Mouse (Mus musculus) intestine, postnatal 0 days (tissue): Measurements from ENCODE around the gene Kctd8. TPM values are rescaled to one million over a fixed set of nuclear protein-coding genes. Genes with fewer than 3 reads are reported as not detected.

Experiments
- ATAC-seq: fragments of 200-750 bp; cut with Nextera tagmentation; 2 replicates; pipeline ENCODE4 v1.8.0; 2017; ENCODE audit warnings: mild to moderate bottlenecking, moderate TSS enrichment, moderate library complexity
- H3K27ac ChIP-seq: fragments of 300-500 bp; sonication (generic); 2 replicates; pipeline ENCODE4 v1.5.1; 2014; ENCODE audit warnings: mild to moderate bottlenecking, low read depth, low read length, moderate library complexity
- H3K27me3 ChIP-seq: fragments of 300-500 bp; sonication (generic); replicated peaks from 2 replicates; pipeline ENCODE4 v1.6.1; 2014; ENCODE audit warnings: low read length, mixed read lengths; ENCODE audit not compliant: control insufficient read depth, insufficient read depth
- H3K36me3 ChIP-seq: fragments of 300-500 bp; sonication (generic); 2 replicates; pipeline ENCODE4 v1.6.1; 2014; ENCODE audit warnings: mild to moderate bottlenecking, moderate library complexity; ENCODE audit not compliant: control insufficient read depth, insufficient read depth
- H3K4me1 ChIP-seq: fragments of 300-500 bp; sonication (generic); replicated peaks from 2 replicates; pipeline ENCODE4 v1.6.1; 2014; ENCODE audit warnings: antibody characterized with exemption, low read length, mixed read lengths; ENCODE audit not compliant: control insufficient read depth, insufficient read depth
- H3K4me2 ChIP-seq: fragments of 300-500 bp; sonication (generic); replicated peaks from 2 replicates; pipeline ENCODE4 v1.6.1; 2014; ENCODE audit warnings: low read depth, mild to moderate bottlenecking, moderate library complexity
- H3K4me3 ChIP-seq: fragments of 300-500 bp; sonication (generic); 2 replicates; pipeline ENCODE4 v1.5.1; 2014; ENCODE audit warnings: low read depth, low read length
- H3K9ac ChIP-seq: fragments of 300-500 bp; sonication (generic); 2 replicates; pipeline ENCODE4 v1.6.1; 2014; ENCODE audit warnings: mild to moderate bottlenecking, low read depth, low read length
- H3K9me3 ChIP-seq: fragments of 300-500 bp; sonication (generic); 2 replicates; pipeline ENCODE4 v1.6.1; 2016; ENCODE audit warnings: mixed run types; ENCODE audit not compliant: control insufficient read depth
- CTCF ChIP-seq: sonication (generic); IDR thresholded peaks from 2 replicates; pipeline ENCODE4 v1.5.1; 2016; ENCODE audit warnings: low read depth, mild to moderate bottlenecking, control low read depth, antibody characterized with exemption, moderate library complexity
- WGBS: fragments of 180-500 bp; shearing (Covaris S2); extraction: QIAGEN DNeasy Blood & Tissue Kit; methylation state at CpG from one replicate; pipeline ENCODE4 v1.1.7; 2014; 5-methylcytosine and 5-hydroxymethylcytosine counted together
- microRNA-seq: library from miRNA; unstranded; fragments of <30 nt; microRNA quantifications from one replicate; pipeline ENCODE4, GENCODE M21; 2016
- polyA plus RNA-seq: library from polyadenylated mRNA; unstranded; fragments of >200 nt; fragmentation: Nextera tagmentation; extraction: Ambion mirVana; gene quantifications from 2 replicates; pipeline ENCODE4 v1.2.1, GENCODE M21; 2015

The Kctd8 gene
- polyA plus RNA-seq, 1 experiment from 2014 or later, result 0.22 TPM

DNA sequence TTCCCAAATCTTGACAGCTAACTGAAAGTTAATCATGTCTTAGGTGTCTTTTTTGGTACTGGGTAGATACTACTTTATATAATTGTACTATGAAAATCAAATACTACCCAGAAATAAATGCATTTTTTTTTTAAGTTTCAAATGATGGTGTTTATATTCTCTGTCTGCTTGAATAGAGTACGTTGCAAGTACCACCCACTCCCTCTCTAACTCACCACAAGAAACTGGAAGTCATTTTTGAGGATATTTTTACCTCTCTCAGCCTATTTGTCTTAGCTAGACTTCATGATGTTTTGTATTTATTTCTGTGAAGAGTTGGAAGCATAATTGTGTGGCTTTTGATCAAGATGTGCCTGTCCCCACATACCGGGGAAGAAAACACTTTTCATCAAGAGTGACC is 232.8 kb downstream of the Kctd8 start:
- no peaks in the 10 kb centered on the region for H3K27me3 ChIP-seq
- H3K27ac ChIP-seq, result no peak overlapping the region
- H3K4me1 ChIP-seq, result no peaks in the 10 kb centered on the region
- WGBS, result 72% methylated on average over 2 of the region's 2 CpGs
- no peak overlapping the region for H3K4me2 ChIP-seq
- TF ChIP-seq CTCF, result no peak
- no peaks in the 10 kb centered on the region for H3K9me3 ChIP-seq
- no peak for ATAC-seq
- no peak overlapping the region for H3K9ac ChIP-seq
- H3K36me3 ChIP-seq, result no peaks in the 10 kb centered on the region
- no peak overlapping the region for H3K4me3 ChIP-seq

GRCm38 (mm10) chr5:69088912-69089311 is 252.6 kb downstream of the Kctd8 start:
- no peaks in the 10 kb centered on the region for H3K9me3 ChIP-seq
- TF ChIP-seq CTCF, result no peak
- H3K4me2 ChIP-seq, result no peak overlapping the region
- no peaks in the 10 kb centered on the region for H3K36me3 ChIP-seq
- H3K27ac ChIP-seq, result no peak overlapping the region
- no peak overlapping the region for H3K4me3 ChIP-seq
- H3K9ac ChIP-seq, result no peak overlapping the region
- no peak for ATAC-seq
- H3K27me3 ChIP-seq, result no peaks in the 10 kb centered on the region
- H3K4me1 ChIP-seq, result no peaks in the 10 kb centered on the region

Small RNAs within 50 kb of the gene (microRNA-seq; reads per million reads assigned to microRNA genes)
- not detected for gene Gm24368

Other genes starting within 250 kb of the Kctd8 start
- gene Yipf7, start 201.0 kb upstream of the Kctd8 start, polyA plus RNA-seq, result not detected in 2 replicates
- 13.1 and 14.0 TPM in 2 replicates for gene Guf1, start 215.2 kb upstream of the Kctd8 start, polyA plus RNA-seq